10 mouse cellular contexts compared by ENCODE assay signal in genomic region chr11:80711336-80711735, GRCm38 (mm10).
DNase-seq lines count a peak whose midpoint lies in the region; ATAC-seq and TF ChIP-seq lines count a peak whose summit lies in the region.
"Had no signal": no experiment of that assay in that cellular context is flagged by ENCODE, and none has a peak within 500 bp of the region (broad histone marks: within the 10 kb centered on the region; RNA-seq: fewer than 3 reads in every experiment).

No protein-coding gene starts in this region.

- no peaks in the 10 kb centered on the region for H3K9me3 ChIP-seq in heart, embryonic 11.5 days (replicated peaks; ENCODE audit: control insufficient read depth, low read length)
- no peaks in the 10 kb centered on the region for H3K9me3 ChIP-seq in forebrain, embryonic 14.5 days (replicated peaks; ENCODE audit: control insufficient read depth, low read length)
- H3K9me3 ChIP-seq: limb, embryonic 13.5 days had no signal

- TF ChIP-seq CTCF in heart, adult 2 months (IDR thresholded peaks at IDR 0.05), result no peak

- H3K27me3 ChIP-seq in heart, adult 2 months (ENCODE audit: control insufficient read depth, insufficient read depth, low read length), result no peaks in the 10 kb centered on the region
- H3K27me3 ChIP-seq in heart, embryonic 11.5 days (ENCODE audit: control insufficient read depth, insufficient read depth, low read length), result no peaks in the 10 kb centered on the region
- no peaks in the 10 kb centered on the region for H3K27me3 ChIP-seq in myocyte (ENCODE audit: control insufficient read depth, insufficient read depth, insufficient read length)
- no peaks in the 10 kb centered on the region for H3K27me3 ChIP-seq in forebrain, embryonic 14.5 days (replicated peaks; ENCODE audit: control insufficient read depth, insufficient read depth, low read length)
- H3K27me3 ChIP-seq: limb, embryonic 13.5 days had no signal

- ATAC-seq in heart, embryonic 11.5 days (replicated peaks; ENCODE audit: insufficient number of reproducible peaks, low FRiP score, low TSS enrichment), result no peak
- ATAC-seq in forebrain, embryonic 14.5 days, result no peak

- peak; percentile 77; the same call in 1 of the 2 replicates for TF ChIP-seq EP300 in heart, adult 2 months (IDR thresholded peaks at IDR 0.05; ENCODE audit: insufficient read depth, low read depth, low read length)

- H3K79me2 ChIP-seq in heart, adult 2 months (replicated peaks; ENCODE audit: control insufficient read depth, insufficient read depth, low read length), result no peaks in the 10 kb centered on the region
- H3K79me2 ChIP-seq in myocyte (ENCODE audit: control insufficient read depth, insufficient read depth), result no peaks in the 10 kb centered on the region

- 38% methylated on average over 6 of the region's 6 CpGs for WGBS in heart, adult 2 months
- WGBS in heart, embryonic 11.5 days (ENCODE audit: insufficient replicate concordance), result 56% methylated on average over 6 of the region's 6 CpGs
- WGBS in forebrain, embryonic 14.5 days, result 81% methylated on average over 6 of the region's 6 CpGs

- peak; percentile 61 to 74 for DNase-seq in heart, adult 2 months
- DNase-seq in adrenal gland, adult 8-10 months, result peak; percentile 79
- DNase-seq in heart, postnatal 4 days, result peak; percentile 46
- no peak for DNase-seq in forebrain, embryonic 14.5 days (ENCODE audit: low spot score)
- DNase-seq in layer of hippocampus, postnatal 25 days (ENCODE audit: extremely low spot score in 1 of 2, low spot score in 1 of 2), result no peak
- DNase-seq in spleen, postnatal 14 days (ENCODE audit: low spot score in 2 of 2), result no peak
- DNase-seq: right cerebral cortex, postnatal 4 days had no signal

- no peak overlapping the region for H3K4me3 ChIP-seq in heart, adult 2 months
- no peak overlapping the region for H3K4me3 ChIP-seq in heart, embryonic 11.5 days (ENCODE audit: low read depth, low read length)
- H3K4me3 ChIP-seq in myocyte, result no peak overlapping the region
- no peak overlapping the region for H3K4me3 ChIP-seq in forebrain, embryonic 14.5 days (ENCODE audit: low read depth, low read length)
- H3K4me3 ChIP-seq: limb, embryonic 13.5 days had no signal

- no peak overlapping the region for H3ac ChIP-seq in myocyte (ENCODE audit: control insufficient read depth, insufficient read length)

- 0 out of 2 replicates have a peak, but pooled peaks have one; percentile 29 for TF ChIP-seq POLR2A in heart, adult 2 months (IDR thresholded peaks at IDR 0.05; ENCODE audit: insufficient read depth, low read depth, low read length)
- no peak for TF ChIP-seq POLR2A in myocyte (IDR thresholded peaks at IDR 0.05; ENCODE audit: insufficient read length, low read depth)

- no peak overlapping the region for H3K4me2 ChIP-seq in heart, embryonic 11.5 days
- H3K4me2 ChIP-seq in myocyte (ENCODE audit: low read depth), result peak overlapping the region; percentile 52
- H3K4me2 ChIP-seq in forebrain, embryonic 14.5 days (ENCODE audit: low read length), result no peak overlapping the region
- H3K4me2 ChIP-seq: limb, embryonic 13.5 days had no signal

- intact Hi-C loops in heart, adult 2 months (cut with DNase I), result no loop called here

- H3K9ac ChIP-seq in heart, adult 2 months (ENCODE audit: low read depth, low read length), result no peak overlapping the region
- H3K9ac ChIP-seq in heart, embryonic 11.5 days (ENCODE audit: low read depth, low read length), result no peak overlapping the region
- H3K9ac ChIP-seq in forebrain, embryonic 14.5 days (ENCODE audit: low read length), result no peak overlapping the region
- H3K9ac ChIP-seq: limb, embryonic 13.5 days had no signal

- H3K36me3 ChIP-seq in heart, adult 2 months (ENCODE audit: control insufficient read depth, insufficient read depth, low read length), result peaks cover 13% of the 10 kb centered on the region
- no peaks in the 10 kb centered on the region for H3K36me3 ChIP-seq in heart, embryonic 11.5 days (ENCODE audit: control insufficient read depth, insufficient read depth, low read length)
- no peaks in the 10 kb centered on the region for H3K36me3 ChIP-seq in myocyte (ENCODE audit: control insufficient read depth, insufficient read depth)
- H3K36me3 ChIP-seq in forebrain, embryonic 14.5 days (ENCODE audit: control insufficient read depth, insufficient read depth, low read length), result no peaks in the 10 kb centered on the region
- H3K36me3 ChIP-seq: limb, embryonic 13.5 days had no signal

- H3K4me1 ChIP-seq in heart, adult 2 months (ENCODE audit: control insufficient read depth, insufficient read depth, low read length), result peaks cover 18% of the 10 kb centered on the region
- no peaks in the 10 kb centered on the region for H3K4me1 ChIP-seq in heart, embryonic 11.5 days (ENCODE audit: control insufficient read depth, insufficient read depth, low read length)
- H3K4me1 ChIP-seq in forebrain, embryonic 14.5 days (ENCODE audit: control insufficient read depth, insufficient read depth, low read length), result no peaks in the 10 kb centered on the region
- H3K4me1 ChIP-seq: limb, embryonic 13.5 days had no signal

- peak overlapping the region; percentile 83 for H3K27ac ChIP-seq in heart, adult 2 months
- H3K27ac ChIP-seq in heart, embryonic 11.5 days (ENCODE audit: low read depth, low read length), result no peak overlapping the region
- H3K27ac ChIP-seq in forebrain, embryonic 14.5 days (ENCODE audit: low read depth, low read length), result no peak overlapping the region
- H3K27ac ChIP-seq: limb, embryonic 13.5 days had no signal

TF ChIP-seq in myocyte, 11 proteins besides CTCF, POLR2A, EP300 and RAD21:
- TF ChIP-seq MYOD1 (IDR thresholded peaks at IDR 0.05; ENCODE audit: control insufficient read depth in 1 of 3, insufficient read length in 2 of 3, low read depth in 2 of 3), result peak in 1 of 3 experiments; percentile 71
- no peak for TF ChIP-seq SRF (IDR thresholded peaks at IDR 0.05; ENCODE audit: control insufficient read depth, insufficient read length, low read depth)
- TF ChIP-seq CEBPB (IDR thresholded peaks at IDR 0.05; ENCODE audit: insufficient read depth, poor library complexity, severe bottlenecking), result peak; percentile 85

Comparison
In these comparisons a context has a peak if more than half of its experiments do, and no peak if none do; other contexts are left out.
1. DNase-seq: peak in heart, adult 2 months (2 of 2), adrenal gland, adult 8-10 months (single experiment) and heart, postnatal 4 days (single experiment); none in forebrain, embryonic 14.5 days (single experiment), layer of hippocampus, postnatal 25 days (0 of 2) and spleen, postnatal 14 days (0 of 2).